Comparison of ENCODE assay signal across 9 mouse cellular contexts in the genomic region with DNA sequence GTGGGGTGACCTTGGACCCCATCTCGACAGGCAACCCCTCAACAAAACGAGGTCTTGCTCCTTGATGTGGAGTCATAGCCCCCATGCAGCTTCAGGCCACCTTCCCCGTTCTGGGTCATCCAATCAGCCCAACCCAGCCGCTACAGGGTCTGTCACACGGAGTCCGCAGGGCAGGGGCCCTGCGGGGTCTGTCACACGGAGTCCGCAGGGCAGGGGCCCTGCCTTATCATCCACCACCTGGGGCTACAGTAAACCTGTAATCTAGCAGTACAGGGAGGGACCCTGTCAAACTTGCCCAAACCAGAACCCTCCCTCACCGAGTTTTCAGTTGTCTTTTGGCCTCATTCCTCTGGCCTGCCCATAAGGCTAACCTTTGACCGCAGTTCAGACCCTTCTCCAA. TPM values are rescaled to one million over a fixed set of nuclear protein-coding genes. Genes with fewer than 3 reads are reported as not detected.
A peak's percentile ranks its signal among the peaks of the same experiment; 100 is the strongest.
DNase-seq lines count a peak whose midpoint lies in the region; ATAC-seq and TF ChIP-seq lines count a peak whose summit lies in the region.
"Had no signal": no experiment of that assay in that cellular context is flagged by ENCODE, and none has a peak within 500 bp of the region (broad histone marks: within the 10 kb centered on the region; RNA-seq: fewer than 3 reads in every experiment).

No protein-coding gene starts in this region.

- DNase-seq in lung, embryonic 14.5 days = no peak
- DNase-seq in lung, postnatal 36 days = no peak
- DNase-seq in hindbrain, embryonic 14.5 days (ENCODE audit: low spot score) = no peak
- DNase-seq in thymus, postnatal 36 days = no peak
- DNase-seq in MN1 (ENCODE audit: low spot score) = no peak

- H3K4me1 ChIP-seq in erythroblast, embryonic 14.5 days (ENCODE audit: control insufficient read depth) = peaks cover 42% of the 10 kb centered on the region
- peaks cover 32% of the 10 kb centered on the region for H3K4me1 ChIP-seq in lung, embryonic 14.5 days (ENCODE audit: insufficient read depth)
- H3K4me1 ChIP-seq in hindbrain, embryonic 14.5 days (replicated peaks; ENCODE audit: control insufficient read depth, insufficient read depth, low read length) = peaks cover 5% of the 10 kb centered on the region

- no peaks in the 10 kb centered on the region for H3K36me3 ChIP-seq in erythroblast, embryonic 14.5 days (ENCODE audit: control insufficient read depth)
- no peaks in the 10 kb centered on the region for H3K36me3 ChIP-seq in lung, embryonic 14.5 days (ENCODE audit: insufficient read depth)
- H3K36me3 ChIP-seq in hindbrain, embryonic 14.5 days (replicated peaks; ENCODE audit: control insufficient read depth, insufficient read depth) = no peaks in the 10 kb centered on the region
- no peaks in the 10 kb centered on the region for H3K36me3 ChIP-seq in myocyte (ENCODE audit: control insufficient read depth, insufficient read depth)

- TF ChIP-seq CTCF in lung, embryonic 14.5 days (IDR thresholded peaks at IDR 0.05; ENCODE audit: low read depth) = no peak

- no peak for ATAC-seq in erythroblast, adult 5-6 weeks (replicated peaks; ENCODE audit: low FRiP score, poor library complexity, severe bottlenecking)
- no peak for ATAC-seq in lung, embryonic 14.5 days (ENCODE audit: insufficient read depth)
- ATAC-seq in hindbrain, embryonic 14.5 days (ENCODE audit: low FRiP score) = no peak

- H3ac ChIP-seq in myocyte (ENCODE audit: control insufficient read depth, insufficient read length) = no peak overlapping the region

- TF ChIP-seq POLR2A in myocyte (IDR thresholded peaks at IDR 0.05; ENCODE audit: insufficient read length, low read depth) = no peak

- peak overlapping the region; percentile 94 for H3K4me2 ChIP-seq in lung, embryonic 14.5 days
- 0 out of 2 replicates have a peak overlapping the region, but pooled peaks have one; percentile 91 for H3K4me2 ChIP-seq in hindbrain, embryonic 14.5 days (replicated peaks)
- no peak overlapping the region for H3K4me2 ChIP-seq in myocyte (ENCODE audit: low read depth)

- H3K27me3 ChIP-seq in erythroblast, embryonic 14.5 days (ENCODE audit: control insufficient read depth) = peaks cover 59% of the 10 kb centered on the region
- H3K27me3 ChIP-seq in lung, embryonic 14.5 days (ENCODE audit: insufficient read depth, low read length) = no peaks in the 10 kb centered on the region
- H3K27me3 ChIP-seq in hindbrain, embryonic 14.5 days (ENCODE audit: control insufficient read depth, insufficient read depth, low read length) = peaks cover 29% of the 10 kb centered on the region
- no peaks in the 10 kb centered on the region for H3K27me3 ChIP-seq in myocyte (ENCODE audit: control insufficient read depth, insufficient read depth, insufficient read length)

- no peak overlapping the region for H3K9ac ChIP-seq in lung, embryonic 14.5 days
- H3K9ac ChIP-seq in hindbrain, embryonic 14.5 days = no peak overlapping the region

- H3K4me3 ChIP-seq in erythroblast, embryonic 14.5 days (replicated peaks) = peak overlapping the region; percentile 61
- H3K4me3 ChIP-seq in lung, embryonic 14.5 days (ENCODE audit: low read depth, low read length) = peak overlapping the region; percentile 77
- 0 out of 2 replicates have a peak overlapping the region, but pooled peaks have one; percentile 54 for H3K4me3 ChIP-seq in hindbrain, embryonic 14.5 days (replicated peaks; ENCODE audit: low read length)
- peak overlapping the region; percentile 73 for H3K4me3 ChIP-seq in myocyte

- no peaks in the 10 kb centered on the region for H3K9me3 ChIP-seq in erythroblast, embryonic 14.5 days (ENCODE audit: control insufficient read depth, low read length)
- H3K9me3 ChIP-seq in lung, embryonic 14.5 days (ENCODE audit: low read depth, low read length) = no peaks in the 10 kb centered on the region
- no peaks in the 10 kb centered on the region for H3K9me3 ChIP-seq in hindbrain, embryonic 14.5 days (ENCODE audit: control insufficient read depth, low read length)

- peaks cover 29% of the 10 kb centered on the region for H3K79me2 ChIP-seq in myocyte (ENCODE audit: control insufficient read depth, insufficient read depth)

- peak overlapping the region; percentile 99 for H3K27ac ChIP-seq in lung, embryonic 14.5 days (ENCODE audit: low read depth)
- no peak overlapping the region for H3K27ac ChIP-seq in hindbrain, embryonic 14.5 days

- 24% methylated on average over 11 of the region's 11 CpGs for WGBS in lung, embryonic 14.5 days
- 13% methylated on average over 11 of the region's 11 CpGs for WGBS in hindbrain, embryonic 14.5 days

TF ChIP-seq in myocyte, 11 proteins besides CTCF, POLR2A, EP300 and RAD21:
- TF ChIP-seq SRF (IDR thresholded peaks at IDR 0.05; ENCODE audit: control insufficient read depth, insufficient read length, low read depth) (no peak), MYOD1 (IDR thresholded peaks at IDR 0.05; ENCODE audit: control insufficient read depth in 1 of 3, insufficient read length in 2 of 3, low read depth in 2 of 3) (no peak)
TF ChIP-seq in myocyte: peak in this region for 0.

RNA-seq across cellular contexts. Expression of a gene that starts 1.4 kb away (rescaled TPM):
- 0.22 and 0.26 TPM in 2 replicates for polyA plus RNA-seq in erythroblast, embryonic 14.5 days (2012)
- not detected in 2 replicates for total RNA-seq in erythroblast, adult 5-6 weeks (2015; ENCODE audit: low replicate concordance)
- total RNA-seq in erythroblast, adult 5-6 weeks (2017; ENCODE audit: low replicate concordance) = not detected in 2 replicates
- polyA plus RNA-seq in lung, embryonic 14.5 days (2014; fragmentation: Nextera tagmentation; extraction: Ambion mirVana) = 11.2 and 11.3 TPM in 2 replicates
- 1.3 and 1.4 TPM in 2 replicates for polyA plus RNA-seq in hindbrain, embryonic 14.5 days (2014; fragmentation: Nextera tagmentation; extraction: Ambion mirVana)
- polyA plus RNA-seq in myocyte (2012; fragmentation: generic; extraction: Trizol) = 20.1 TPM
- total RNA-seq: neutrophil, adult 5-6 weeks had no signal

RNA-seq across cellular contexts. Expression of a gene that starts 13.0 kb away (rescaled TPM):
- polyA plus RNA-seq in erythroblast, embryonic 14.5 days (2012) = 0.19 and 0.26 TPM in 2 replicates
- total RNA-seq in erythroblast, adult 5-6 weeks (2015; ENCODE audit: low replicate concordance) = not detected in 2 replicates
- total RNA-seq in erythroblast, adult 5-6 weeks (2017; ENCODE audit: low replicate concordance) = 0.28 TPM in 1 of 2 replicates, not detected in the other
- polyA plus RNA-seq in lung, embryonic 14.5 days (2014; fragmentation: Nextera tagmentation; extraction: Ambion mirVana) = 3.0 and 3.6 TPM in 2 replicates
- 1.2 and 1.7 TPM in 2 replicates for polyA plus RNA-seq in hindbrain, embryonic 14.5 days (2014; fragmentation: Nextera tagmentation; extraction: Ambion mirVana)
- polyA plus RNA-seq in myocyte (2012; fragmentation: generic; extraction: Trizol) = not detected
- total RNA-seq: neutrophil, adult 5-6 weeks had no signal

RNA-seq across cellular contexts. Expression of a gene that starts 23.7 kb away (rescaled TPM):
- 529 and 604 TPM in 2 replicates for polyA plus RNA-seq in erythroblast, embryonic 14.5 days (2012)
- total RNA-seq in erythroblast, adult 5-6 weeks (2015; ENCODE audit: low replicate concordance) = 515 and 525 TPM in 2 replicates
- total RNA-seq in erythroblast, adult 5-6 weeks (2017; ENCODE audit: low replicate concordance) = 92.4 and 200 TPM in 2 replicates
- polyA plus RNA-seq in lung, embryonic 14.5 days (2014; fragmentation: Nextera tagmentation; extraction: Ambion mirVana) = 799 and 802 TPM in 2 replicates
- polyA plus RNA-seq in hindbrain, embryonic 14.5 days (2014; fragmentation: Nextera tagmentation; extraction: Ambion mirVana) = 370 and 441 TPM in 2 replicates
- polyA plus RNA-seq in myocyte (2012; fragmentation: generic; extraction: Trizol) = 2,984 TPM

RNA-seq across cellular contexts. Expression of a gene that starts 38.7 kb away (rescaled TPM):
- polyA plus RNA-seq in erythroblast, embryonic 14.5 days (2012) = 1.7 and 3.6 TPM in 2 replicates
- 23.1 TPM in 1 of 2 replicates, not detected in the other for total RNA-seq in erythroblast, adult 5-6 weeks (2015; ENCODE audit: low replicate concordance)
- total RNA-seq in erythroblast, adult 5-6 weeks (2017; ENCODE audit: low replicate concordance) = 0.68 and 8.4 TPM in 2 replicates
- 28.2 and 35.3 TPM in 2 replicates for polyA plus RNA-seq in lung, embryonic 14.5 days (2014; fragmentation: Nextera tagmentation; extraction: Ambion mirVana)
- 22.0 and 22.6 TPM in 2 replicates for polyA plus RNA-seq in hindbrain, embryonic 14.5 days (2014; fragmentation: Nextera tagmentation; extraction: Ambion mirVana)
- 28.5 TPM for polyA plus RNA-seq in myocyte (2012; fragmentation: generic; extraction: Trizol)
